Mouse (Mus musculus) ES-Bruce4 (cell line): ENCODE results near the gene Isl1.

Source experiments
- CTCF ChIP-seq: IDR thresholded peaks from one replicate; pipeline ENCODE4 v1.8.1; 2011; ENCODE audit warnings: low read depth, low read length
- EP300 ChIP-seq: IDR thresholded peaks from 2 replicates; pipeline ENCODE4 v1.6.1; 2011; ENCODE audit warnings: low read depth, low read length; ENCODE audit not compliant: insufficient read depth
- POLR2A ChIP-seq: IDR thresholded peaks from one replicate; pipeline ENCODE4 v1.8.1; 2011; ENCODE audit warnings: low read length; ENCODE audit not compliant: insufficient read depth

DNA sequence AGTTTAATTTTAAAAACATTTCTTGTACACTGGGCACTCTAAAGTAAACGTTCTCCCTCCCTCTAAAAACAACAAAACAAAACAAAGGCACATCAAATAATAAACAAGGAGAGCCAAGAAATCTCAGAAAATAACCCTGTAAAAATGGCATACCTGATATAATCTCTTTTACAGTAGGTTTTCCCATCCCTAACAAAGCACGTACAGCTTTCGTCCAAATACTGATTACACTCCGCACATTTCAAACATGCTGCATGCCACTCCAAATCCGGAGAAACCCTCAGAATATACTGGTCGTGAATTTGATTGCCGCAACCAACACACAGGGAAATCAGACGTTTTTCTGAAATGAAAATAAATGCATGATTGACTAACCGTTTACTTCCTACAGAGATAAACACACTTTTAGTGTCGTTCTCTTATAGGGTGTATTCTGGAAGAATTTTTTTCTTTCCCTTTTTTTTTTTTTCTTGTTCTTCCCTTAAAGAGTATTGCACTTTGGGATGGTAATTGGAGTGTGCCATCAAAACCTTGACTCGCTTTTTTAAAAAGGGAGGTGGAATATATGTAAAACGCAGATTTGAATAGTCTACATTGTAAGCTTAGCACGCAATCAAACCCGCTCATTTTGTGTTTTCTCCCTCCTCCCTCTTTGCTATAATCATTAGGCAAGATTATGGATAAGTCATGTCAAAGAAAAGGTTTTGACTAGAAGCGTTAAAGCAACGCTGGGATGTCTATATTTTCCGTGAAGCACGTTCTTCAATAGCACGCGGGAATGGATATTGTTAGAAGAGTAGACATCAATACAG, 1.2 kb downstream of the Isl1 start:
- TF ChIP-seq CTCF, result no peak
- no peak for TF ChIP-seq POLR2A
- no peak for TF ChIP-seq EP300
